Mouse (Mus musculus): ENCODE measurements around the gene Erc1.

GRCm38 (mm10) chr6:119642718-119643117, 205.2 kb downstream of the Erc1 start:
- TF ChIP-seq CTCF (conservative IDR thresholded peaks at IDR 0.05; ENCODE audit: low read length): no peak
- TF ChIP-seq NANOG (IDR thresholded peaks at IDR 0.05; ENCODE audit: borderline replicate concordance, low read length): no peak
